Mouse (Mus musculus): ENCODE results near the gene Igfn1.

Gene Igfn1

GRCm38 (mm10) chr1:136006292-136006748 is at the start of gene Igfn1:
Gene Igfn1, minus strand, starts transcription at chr1:136006342.
- DNase-seq (ENCODE audit: low spot score in 2 of 2) = no peak

GRCm38 (mm10) chr1:136055771-136056170 is 49.6 kb upstream of the Igfn1 start:
- DNase-seq (ENCODE audit: low spot score in 2 of 2) = peak; percentile 42 to 46

GRCm38 (mm10) chr1:136052547-136052946 is 46.4 kb upstream of the Igfn1 start, which contains the start of gene Cacna1s:
Gene Cacna1s, plus strand, starts transcription at chr1:136052750.
- DNase-seq (ENCODE audit: low spot score in 2 of 2) = no peak

- DNase-seq (ENCODE audit: low spot score in 2 of 2) = peak; percentile 45 to 61
These were observed 45.3 kb upstream of the Igfn1 start for GRCm38 (mm10) chr1:136051465-136051864.

- no peak for DNase-seq (ENCODE audit: low spot score in 2 of 2)
These were observed 44.8 kb upstream of the Igfn1 start for GRCm38 (mm10) chr1:136051013-136051315.

- no peak for DNase-seq (ENCODE audit: low spot score in 2 of 2)
These were observed 44.3 kb upstream of the Igfn1 start, which contains the start of gene Ascl5 for GRCm38 (mm10) chr1:136050312-136051012. Gene Ascl5, plus strand, starts transcription at chr1:136050804.

GRCm38 (mm10) chr1:136047894-136048293 is 41.8 kb upstream of the Igfn1 start:
- no peak for DNase-seq (ENCODE audit: low spot score in 2 of 2)

- DNase-seq (ENCODE audit: low spot score in 2 of 2) = no peak
These were observed 41.3 kb upstream of the Igfn1 start for GRCm38 (mm10) chr1:136047432-136047831.

- DNase-seq (ENCODE audit: low spot score in 2 of 2) = peak in 1 of 2 experiments; percentile 51
These were observed 39.6 kb upstream of the Igfn1 start for GRCm38 (mm10) chr1:136045774-136046173.

GRCm38 (mm10) chr1:136040874-136041273 is 34.7 kb upstream of the Igfn1 start:
- DNase-seq (ENCODE audit: low spot score in 2 of 2) = no peak

GRCm38 (mm10) chr1:136040452-136040851 is 34.3 kb upstream of the Igfn1 start:
- no peak for DNase-seq (ENCODE audit: low spot score in 2 of 2)

- no peak for DNase-seq (ENCODE audit: low spot score in 2 of 2)
These were observed 32.8 kb upstream of the Igfn1 start for GRCm38 (mm10) chr1:136038746-136039538.

- DNase-seq (ENCODE audit: low spot score in 2 of 2) = no peak
These were observed 26.8 kb upstream of the Igfn1 start for GRCm38 (mm10) chr1:136032961-136033360.

GRCm38 (mm10) chr1:136031697-136032096 is 25.6 kb upstream of the Igfn1 start:
- DNase-seq (ENCODE audit: low spot score in 2 of 2) = no peak

- no peak for DNase-seq (ENCODE audit: low spot score in 2 of 2)
These were observed 24.1 kb upstream of the Igfn1 start for GRCm38 (mm10) chr1:136030201-136030600.

- no peak for DNase-seq (ENCODE audit: low spot score in 2 of 2)
These were observed 12.4 kb upstream of the Igfn1 start for GRCm38 (mm10) chr1:136018390-136019189.

- DNase-seq (ENCODE audit: low spot score in 2 of 2) = peak; percentile 74 to 87
These were observed 11.8 kb upstream of the Igfn1 start for GRCm38 (mm10) chr1:136017907-136018313.

GRCm38 (mm10) chr1:136017307-136017706 is 11.2 kb upstream of the Igfn1 start:
- DNase-seq (ENCODE audit: low spot score in 2 of 2) = no peak

GRCm38 (mm10) chr1:136014796-136015502 is 8.8 kb upstream of the Igfn1 start:
- no peak for DNase-seq (ENCODE audit: low spot score in 2 of 2)

- no peak for DNase-seq (ENCODE audit: low spot score in 2 of 2)
These were observed 7.4 kb upstream of the Igfn1 start for GRCm38 (mm10) chr1:136013513-136013912.

- DNase-seq (ENCODE audit: low spot score in 2 of 2) = no peak
These were observed 4.1 kb upstream of the Igfn1 start for GRCm38 (mm10) chr1:136010247-136010646.

- DNase-seq (ENCODE audit: low spot score in 2 of 2) = no peak
These were observed 2.0 kb upstream of the Igfn1 start for GRCm38 (mm10) chr1:136008159-136008533.

Data from frontal cortex, postnatal 25 days (tissue).